Mouse (Mus musculus) liver, postnatal 0 days (tissue): ENCODE measurements around the gene Naaa.

Experiments used
- CTCF ChIP-seq: sonication (generic); IDR thresholded peaks from 2 replicates; pipeline ENCODE4 v1.5.1; 2016; ENCODE audit warnings: antibody characterized with exemption, low read depth
- EP300 ChIP-seq: IDR thresholded peaks from 2 replicates; pipeline ENCODE4 v1.6.1; 2016; ENCODE audit warnings: antibody characterized with exemption, low read depth, mild to moderate bottlenecking

- TF ChIP-seq CTCF = no peak
- no peak for TF ChIP-seq EP300
Observed at GRCm38 (mm10) chr5:92318596-92318995, 40.6 kb upstream of the Naaa start.
